Mouse (Mus musculus): Measurements from ENCODE around the gene Egfl7.
A peak's percentile ranks its signal among the peaks of the same experiment; 100 is the strongest.

Gene Egfl7

GRCm38 (mm10) chr2:26614903-26615302, 35.1 kb downstream of the Egfl7 start:
- DNase-seq (ENCODE audit: low spot score) = no peak

GRCm38 (mm10) chr2:26615459-26616124, 35.8 kb downstream of the Egfl7 start:
- no peak for DNase-seq (ENCODE audit: low spot score)

- no peak for DNase-seq (ENCODE audit: low spot score)
Observed at GRCm38 (mm10) chr2:26617331-26617730, 37.5 kb downstream of the Egfl7 start.

GRCm38 (mm10) chr2:26617928-26618327, 38.1 kb downstream of the Egfl7 start:
- DNase-seq (ENCODE audit: low spot score) = no peak

- no peak for DNase-seq (ENCODE audit: low spot score)
Observed at GRCm38 (mm10) chr2:26621246-26621645, 41.4 kb downstream of the Egfl7 start.

GRCm38 (mm10) chr2:26622984-26623383, 43.2 kb downstream of the Egfl7 start:
- DNase-seq (ENCODE audit: low spot score) = no peak

GRCm38 (mm10) chr2:26625419-26625818, 45.6 kb downstream of the Egfl7 start:
- no peak for DNase-seq (ENCODE audit: low spot score)

- DNase-seq (ENCODE audit: low spot score) = no peak
Observed at GRCm38 (mm10) chr2:26626081-26626480, 46.3 kb downstream of the Egfl7 start.

- DNase-seq (ENCODE audit: low spot score) = no peak
Observed at GRCm38 (mm10) chr2:26627921-26628739, 48.3 kb downstream of the Egfl7 start, which contains the start of gene Fam69b. Gene Fam69b (plus strand): TSS chr2:26628457.

- no peak for DNase-seq (ENCODE audit: low spot score)
Observed at GRCm38 (mm10) chr2:26628792-26629437, 49.1 kb downstream of the Egfl7 start.

- DNase-seq (ENCODE audit: low spot score) = no peak
Observed at GRCm38 (mm10) chr2:26632541-26633395, 53.0 kb downstream of the Egfl7 start.

GRCm38 (mm10) chr2:26633953-26634530, 54.2 kb downstream of the Egfl7 start:
- no peak for DNase-seq (ENCODE audit: low spot score)

- no peak for DNase-seq (ENCODE audit: low spot score)
Observed at GRCm38 (mm10) chr2:26634629-26635488, 55.0 kb downstream of the Egfl7 start.

GRCm38 (mm10) chr2:26635489-26636324, 55.9 kb downstream of the Egfl7 start:
- DNase-seq (ENCODE audit: low spot score) = no peak

- DNase-seq (ENCODE audit: low spot score) = no peak
Observed at GRCm38 (mm10) chr2:26636325-26636635, 56.5 kb downstream of the Egfl7 start.

- no peak for DNase-seq (ENCODE audit: low spot score)
Observed at GRCm38 (mm10) chr2:26637316-26637932, 57.6 kb downstream of the Egfl7 start.

- no peak for DNase-seq (ENCODE audit: low spot score)
Observed at GRCm38 (mm10) chr2:26638039-26638438, 58.2 kb downstream of the Egfl7 start.

GRCm38 (mm10) chr2:26638572-26638971, 58.8 kb downstream of the Egfl7 start:
- DNase-seq (ENCODE audit: low spot score) = no peak

- DNase-seq (ENCODE audit: low spot score) = peak; percentile 49
Observed at GRCm38 (mm10) chr2:26639083-26639482, 59.3 kb downstream of the Egfl7 start.
